Mouse (Mus musculus) neural tube, embryonic 11.5 days (tissue): ENCODE results near the gene Wnt5a. TPM values are rescaled to one million over a fixed set of nuclear protein-coding genes. Genes with fewer than 3 reads are reported as not detected.

Experiments
- ATAC-seq: fragments of 200-750 bp; cut with Nextera tagmentation; 2 replicates; pipeline ENCODE4 v1.8.0; 2017; ENCODE audit warnings: moderate number of reproducible peaks, mild to moderate bottlenecking, moderate TSS enrichment, moderate library complexity; ENCODE audit not compliant: insufficient read depth, low FRiP score, low TSS enrichment
- DNase-seq: peaks from one replicate; pipeline ENCODE4 v3.0.0-alpha.2; 2015; ENCODE audit warnings: low spot score
- H3K27ac ChIP-seq: fragments of 300-500 bp; sonication (generic); 2 replicates; pipeline ENCODE4 v1.5.1; 2014; ENCODE audit warnings: low read depth, mild to moderate bottlenecking, low read length
- H3K27me3 ChIP-seq: fragments of 300-500 bp; sonication (generic); 2 replicates; pipeline ENCODE4 v1.6.1; 2014; ENCODE audit warnings: mild to moderate bottlenecking, low read length, mixed read lengths; ENCODE audit not compliant: control insufficient read depth, insufficient read depth
- H3K36me3 ChIP-seq: fragments of 300-500 bp; sonication (generic); 2 replicates; pipeline ENCODE4 v1.6.1; 2014; ENCODE audit warnings: mild to moderate bottlenecking, low read length, moderate library complexity, mixed read lengths; ENCODE audit not compliant: control insufficient read depth, insufficient read depth
- H3K4me1 ChIP-seq: fragments of 300-500 bp; sonication (generic); 2 replicates; pipeline ENCODE4 v1.6.1; 2014; ENCODE audit warnings: low read length, mixed read lengths; ENCODE audit not compliant: control insufficient read depth, insufficient read depth
- H3K4me2 ChIP-seq: fragments of 300-500 bp; sonication (generic); 2 replicates; pipeline ENCODE4 v1.6.1; 2014; ENCODE audit warnings: low read depth, mild to moderate bottlenecking, moderate library complexity
- H3K4me3 ChIP-seq: fragments of 300-500 bp; sonication (generic); 2 replicates; pipeline ENCODE4 v1.5.1; 2014; ENCODE audit warnings: low read depth, low read length
- H3K9ac ChIP-seq: fragments of 300-500 bp; sonication (generic); 2 replicates; pipeline ENCODE4 v1.6.1; 2014; ENCODE audit warnings: mild to moderate bottlenecking, low read length
- H3K9me3 ChIP-seq: fragments of 300-500 bp; sonication (generic); 2 replicates; pipeline ENCODE4 v1.6.1; 2016; ENCODE audit warnings: low read length; ENCODE audit not compliant: control insufficient read depth
- WGBS: fragments of 180-500 bp; shearing (Covaris S2); extraction: QIAGEN DNeasy Blood & Tissue Kit; methylation state at CpG from one replicate; pipeline ENCODE4 v1.1.7; 2014; 5-methylcytosine and 5-hydroxymethylcytosine counted together
- polyA plus RNA-seq: library from polyadenylated mRNA; unstranded; fragments of >200 nt; fragmentation: Nextera tagmentation; extraction: Ambion mirVana; gene quantifications from 2 replicates; pipeline ENCODE4 v1.2.1, GENCODE M21; 2014

Wnt5a gene
- polyA plus RNA-seq, 1 experiment from 2014 or later: 12.6 TPM

GRCm38 (mm10) chr14:28506376-28506831 is 1.9 kb downstream of the Wnt5a start:
- no peaks in the 10 kb centered on the region for H3K36me3 ChIP-seq
- no peaks in the 10 kb centered on the region for H3K9me3 ChIP-seq
- peak overlapping the region; percentile 87 for H3K4me2 ChIP-seq
- peaks cover 17% of the 10 kb centered on the region; the same call in 1 of the 2 replicates for H3K4me1 ChIP-seq
- peaks cover 29% of the 10 kb centered on the region for H3K27me3 ChIP-seq
- H3K9ac ChIP-seq: peak overlapping the region; percentile 75
- under 1% methylated on average over 29 of the region's 29 CpGs for WGBS
- DNase-seq (peak; percentile 67), ATAC-seq (no peak)
- no peak overlapping the region for H3K27ac ChIP-seq
- H3K4me3 ChIP-seq: peak overlapping the region; percentile 61

- WGBS: under 1% methylated on average over 15 of the region's 15 CpGs
- H3K36me3 ChIP-seq: no peaks in the 10 kb centered on the region
- H3K4me3 ChIP-seq: peak overlapping the region; percentile 61
- peaks cover 29% of the 10 kb centered on the region for H3K27me3 ChIP-seq
- ATAC-seq: no peak
- peaks cover 17% of the 10 kb centered on the region; the same call in 1 of the 2 replicates for H3K4me1 ChIP-seq
- H3K9ac ChIP-seq: peak overlapping the region; percentile 10; the same call in 1 of the 2 replicates
- no peak for DNase-seq
- H3K9me3 ChIP-seq: no peaks in the 10 kb centered on the region
- no peak overlapping the region for H3K27ac ChIP-seq
- H3K4me2 ChIP-seq: peak overlapping the region; percentile 87
Measured at GRCm38 (mm10) chr14:28507011-28507410, 2.5 kb downstream of the Wnt5a start.

- no peak overlapping the region for H3K27ac ChIP-seq
- peak; percentile 88 for DNase-seq
- peak overlapping the region; percentile 87 for H3K4me2 ChIP-seq
- under 1% methylated on average over 18 of the region's 18 CpGs for WGBS
- H3K4me1 ChIP-seq: peaks cover 17% of the 10 kb centered on the region; the same call in 1 of the 2 replicates
- H3K9ac ChIP-seq: peak overlapping the region; percentile 10; the same call in 1 of the 2 replicates
- peaks cover 26% of the 10 kb centered on the region for H3K27me3 ChIP-seq
- H3K36me3 ChIP-seq: no peaks in the 10 kb centered on the region
- 0 out of 2 replicates have a peak, but pooled peaks have one; percentile 38 for ATAC-seq
- H3K4me3 ChIP-seq: peak overlapping the region; percentile 61
- no peaks in the 10 kb centered on the region for H3K9me3 ChIP-seq
Measured at GRCm38 (mm10) chr14:28507471-28507870, 2.9 kb downstream of the Wnt5a start.

- Histone ChIP-seq H3K27ac (no peak overlapping the region), H3K9me3 (no peaks in the 10 kb centered on the region), H3K36me3 (no peaks in the 10 kb centered on the region), H3K4me3 (peak overlapping the region; percentile 42), H3K4me1 (peaks cover 20% of the 10 kb centered on the region; the same call in 1 of the 2 replicates), H3K27me3 (peaks cover 17% of the 10 kb centered on the region), H3K4me2 (peak overlapping the region; percentile 87), H3K9ac (peak overlapping the region; percentile 63; the same call in 1 of the 2 replicates)
- DNase-seq (peak; percentile 41), ATAC-seq (no peak)
- 13% methylated on average over 27 of the region's 27 CpGs for WGBS
Measured at GRCm38 (mm10) chr14:28508288-28509258, 4.0 kb downstream of the Wnt5a start.

- Histone ChIP-seq H3K4me3 (peak overlapping the region; percentile 42), H3K4me1 (peaks cover 20% of the 10 kb centered on the region; the same call in 1 of the 2 replicates), H3K4me2 (peak overlapping the region; percentile 72), H3K36me3 (no peaks in the 10 kb centered on the region), H3K9me3 (no peaks in the 10 kb centered on the region), H3K9ac (peak overlapping the region; percentile 63), H3K27me3 (peaks cover 17% of the 10 kb centered on the region), H3K27ac (0 out of 2 replicates have a peak overlapping the region, but pooled peaks have one; percentile 14)
- WGBS: under 1% methylated on average over 47 of the region's 47 CpGs
- no peak; the same call in none of the 2 replicates for ATAC-seq
- DNase-seq: peak; percentile 74
Measured at GRCm38 (mm10) chr14:28509441-28510340, 5.1 kb downstream of the Wnt5a start.

- Histone ChIP-seq H3K9me3 (no peaks in the 10 kb centered on the region), H3K9ac (peak overlapping the region; percentile 31), H3K4me3 (peak overlapping the region; percentile 42), H3K27me3 (peaks cover 17% of the 10 kb centered on the region), H3K4me1 (peaks cover 23% of the 10 kb centered on the region; the same call in 1 of the 2 replicates), H3K27ac (no peak overlapping the region), H3K4me2 (peak overlapping the region; percentile 72), H3K36me3 (no peaks in the 10 kb centered on the region)
- peak; percentile 60 for DNase-seq
- under 1% methylated on average over 29 of the region's 29 CpGs for WGBS
- no peak for ATAC-seq
Measured at GRCm38 (mm10) chr14:28510341-28511028, 5.9 kb downstream of the Wnt5a start.

GRCm38 (mm10) chr14:28511029-28511651 is 6.6 kb downstream of the Wnt5a start:
- Histone ChIP-seq H3K27me3 (peaks cover 17% of the 10 kb centered on the region), H3K9ac (peak overlapping the region; percentile 31), H3K4me3 (peak overlapping the region; percentile 42), H3K27ac (no peak overlapping the region), H3K4me1 (peaks cover 20% of the 10 kb centered on the region; the same call in 1 of the 2 replicates), H3K9me3 (no peaks in the 10 kb centered on the region), H3K36me3 (no peaks in the 10 kb centered on the region), H3K4me2 (peak overlapping the region; percentile 72)
- DNase-seq: peak; percentile 51
- no peak for ATAC-seq
- WGBS: under 1% methylated on average over 41 of the region's 41 CpGs
